Mouse (Mus musculus) hindbrain, embryonic 11.5 days (tissue): ENCODE data around the gene Ttc7b. TPM values are rescaled to one million over a fixed set of nuclear protein-coding genes. Genes with fewer than 3 reads are reported as not detected.

Experiments used
- ATAC-seq: fragments of 200-750 bp; cut with Nextera tagmentation; 2 replicates; pipeline ENCODE4 v1.8.0; 2017; ENCODE audit warnings: mild to moderate bottlenecking, moderate TSS enrichment, moderate library complexity; ENCODE audit not compliant: low FRiP score
- DNase-seq: peaks from one replicate; pipeline ENCODE4 v3.0.0-alpha.2; 2015; ENCODE audit warnings: low spot score
- H3K27ac ChIP-seq: fragments of 300-500 bp; sonication (generic); 2 replicates; pipeline ENCODE4 v1.5.1; 2014; ENCODE audit warnings: mild to moderate bottlenecking, low read depth, low read length
- H3K27me3 ChIP-seq: fragments of 300-500 bp; sonication (generic); 2 replicates; pipeline ENCODE4 v1.6.1; 2014; ENCODE audit warnings: mild to moderate bottlenecking, low read length, moderate library complexity, mixed read lengths; ENCODE audit not compliant: control insufficient read depth, insufficient read depth
- H3K36me3 ChIP-seq: fragments of 300-500 bp; sonication (generic); 2 replicates; pipeline ENCODE4 v1.6.1; 2014; ENCODE audit warnings: mild to moderate bottlenecking, low read length, moderate library complexity, mixed read lengths; ENCODE audit not compliant: control insufficient read depth, insufficient read depth
- H3K4me1 ChIP-seq: fragments of 300-500 bp; sonication (generic); replicated peaks from 2 replicates; pipeline ENCODE4 v1.6.1; 2014; ENCODE audit warnings: low read length, mixed read lengths; ENCODE audit not compliant: control insufficient read depth, insufficient read depth
- H3K4me2 ChIP-seq: fragments of 300-500 bp; sonication (generic); replicated peaks from 2 replicates; pipeline ENCODE4 v1.6.1; 2014; ENCODE audit warnings: mild to moderate bottlenecking, low read depth, low read length
- H3K4me3 ChIP-seq: fragments of 300-500 bp; sonication (generic); 2 replicates; pipeline ENCODE4 v1.5.1; 2014; ENCODE audit warnings: low read depth, low read length
- H3K9ac ChIP-seq: fragments of 300-500 bp; sonication (generic); 2 replicates; pipeline ENCODE4 v1.6.1; 2014; ENCODE audit warnings: low read depth, low read length
- H3K9me3 ChIP-seq: fragments of 300-500 bp; sonication (generic); 2 replicates; pipeline ENCODE4 v1.6.1; 2016; ENCODE audit warnings: low read length; ENCODE audit not compliant: control insufficient read depth
- WGBS: fragments of 180-500 bp; shearing (Covaris S2); extraction: QIAGEN DNeasy Blood & Tissue Kit; methylation state at CpG from one replicate; pipeline ENCODE4 v1.1.7; 2014; 5-methylcytosine and 5-hydroxymethylcytosine counted together
- polyA plus RNA-seq: library from polyadenylated mRNA; unstranded; fragments of >200 nt; fragmentation: Nextera tagmentation; extraction: Ambion mirVana; gene quantifications from 2 replicates; pipeline ENCODE4 v1.2.1, GENCODE M21; 2014

The Ttc7b gene
- polyA plus RNA-seq, 1 experiment from 2014 or later: 7.1 TPM

DNA sequence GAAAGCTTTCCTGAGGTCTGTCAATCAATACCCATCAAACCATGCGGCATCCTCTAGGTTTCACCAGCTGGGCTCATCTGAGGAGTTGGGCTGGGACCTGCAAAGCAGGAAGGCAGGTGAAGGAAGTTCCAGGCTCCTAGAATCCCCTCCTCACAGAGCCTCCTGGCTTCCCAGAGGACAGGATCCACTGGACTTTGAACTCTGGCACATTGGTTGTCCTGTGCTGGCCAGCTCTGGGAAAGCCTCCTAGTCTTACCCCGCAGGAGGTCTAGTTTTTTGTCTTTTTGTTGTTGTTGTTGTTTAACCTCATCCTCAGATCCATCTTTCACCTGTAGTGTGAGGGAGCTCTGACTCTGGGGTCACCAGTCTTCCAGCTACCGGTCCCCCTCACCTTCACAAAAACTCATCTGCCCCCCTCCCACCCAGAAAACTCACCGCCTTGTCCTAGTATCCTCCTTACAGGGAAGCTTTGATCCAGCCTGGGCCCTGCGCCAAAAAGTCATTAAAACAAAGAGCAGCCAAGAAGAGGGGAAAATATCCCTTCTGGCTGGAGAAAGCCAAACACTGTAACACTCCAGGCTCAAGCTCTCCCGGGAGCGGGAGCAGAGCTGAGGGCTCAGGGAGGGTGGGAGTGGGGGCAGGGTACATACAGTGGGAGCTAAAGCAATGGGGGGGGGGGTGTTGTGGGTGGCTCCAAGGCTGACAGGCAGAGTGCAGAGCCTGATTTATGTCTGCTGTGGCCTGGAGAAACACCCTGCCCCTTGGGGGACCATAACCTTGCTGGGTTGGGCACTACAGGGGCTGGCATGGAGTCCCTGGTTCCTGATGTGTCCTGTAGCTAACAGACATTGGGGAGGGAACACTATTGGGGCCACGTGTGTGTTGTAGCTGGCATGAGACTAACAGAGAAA, 231.1 kb downstream of the Ttc7b start:
- Histone ChIP-seq H3K4me2 (no peak overlapping the region), H3K4me3 (no peak overlapping the region), H3K4me1 (peaks cover 15% of the 10 kb centered on the region), H3K36me3 (no peaks in the 10 kb centered on the region), H3K27me3 (no peaks in the 10 kb centered on the region), H3K9ac (no peak overlapping the region), H3K27ac (peak overlapping the region; percentile 48), H3K9me3 (no peaks in the 10 kb centered on the region)
- ATAC-seq (peak; percentile 59; the same call in 1 of the 2 replicates), DNase-seq (no peak)
- 41% methylated on average over 8 of the region's 8 CpGs for WGBS

DNA sequence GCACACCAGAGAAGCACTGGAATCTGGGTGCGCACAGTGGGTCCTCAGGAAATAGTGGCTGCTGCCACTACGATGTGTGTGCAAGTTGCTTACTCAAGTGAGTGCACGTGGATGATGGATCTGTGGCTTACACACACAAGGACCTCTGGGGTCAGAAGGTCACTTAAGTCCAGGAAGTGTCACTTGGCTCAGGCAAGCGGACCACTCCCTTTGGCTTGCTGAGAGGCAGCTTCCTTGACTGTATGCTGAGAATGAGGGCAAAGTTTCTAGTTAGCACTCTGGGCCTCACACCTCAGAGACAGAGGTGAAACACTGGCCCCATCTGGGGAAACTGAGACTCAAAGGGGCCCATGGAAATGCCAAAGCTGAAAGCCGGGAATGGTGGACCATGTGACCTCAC, 232.6 kb downstream of the Ttc7b start:
- 77% methylated on average over 5 of the region's 5 CpGs for WGBS
- Histone ChIP-seq H3K36me3 (no peaks in the 10 kb centered on the region), H3K9me3 (no peaks in the 10 kb centered on the region), H3K9ac (no peak overlapping the region), H3K4me2 (no peak overlapping the region), H3K4me3 (no peak overlapping the region), H3K4me1 (peaks cover 15% of the 10 kb centered on the region), H3K27ac (no peak overlapping the region), H3K27me3 (no peaks in the 10 kb centered on the region)
- ATAC-seq: no peak
- no peak for DNase-seq

DNA sequence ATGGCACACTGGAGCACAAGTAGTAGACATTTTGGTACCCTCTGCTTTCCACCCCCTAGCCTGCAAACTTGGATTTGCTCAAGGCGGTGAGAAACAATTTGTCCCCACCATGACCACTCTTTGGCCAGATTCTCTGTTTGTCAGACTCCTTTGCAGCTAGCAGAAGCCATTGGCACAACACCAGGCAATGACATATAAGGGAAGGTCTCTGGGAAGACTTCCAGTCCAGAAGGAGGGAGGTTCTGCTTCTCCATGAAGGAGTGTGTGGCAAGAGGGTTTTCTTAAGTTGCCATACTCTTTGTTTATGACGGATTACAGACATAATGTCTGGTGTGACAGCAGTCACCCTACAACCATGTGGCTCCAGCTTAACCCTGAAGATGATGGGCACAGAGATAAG, 233.1 kb downstream of the Ttc7b start:
- no peaks in the 10 kb centered on the region for H3K36me3 ChIP-seq
- DNase-seq (no peak), ATAC-seq (no peak)
- H3K9me3 ChIP-seq: no peaks in the 10 kb centered on the region
- H3K9ac ChIP-seq: no peak overlapping the region
- no peak overlapping the region for H3K4me2 ChIP-seq
- H3K4me1 ChIP-seq: peaks cover 15% of the 10 kb centered on the region
- no peak overlapping the region for H3K27ac ChIP-seq
- 90% methylated on average over 2 of the region's 2 CpGs for WGBS
- H3K4me3 ChIP-seq: no peak overlapping the region
- no peaks in the 10 kb centered on the region for H3K27me3 ChIP-seq

DNA sequence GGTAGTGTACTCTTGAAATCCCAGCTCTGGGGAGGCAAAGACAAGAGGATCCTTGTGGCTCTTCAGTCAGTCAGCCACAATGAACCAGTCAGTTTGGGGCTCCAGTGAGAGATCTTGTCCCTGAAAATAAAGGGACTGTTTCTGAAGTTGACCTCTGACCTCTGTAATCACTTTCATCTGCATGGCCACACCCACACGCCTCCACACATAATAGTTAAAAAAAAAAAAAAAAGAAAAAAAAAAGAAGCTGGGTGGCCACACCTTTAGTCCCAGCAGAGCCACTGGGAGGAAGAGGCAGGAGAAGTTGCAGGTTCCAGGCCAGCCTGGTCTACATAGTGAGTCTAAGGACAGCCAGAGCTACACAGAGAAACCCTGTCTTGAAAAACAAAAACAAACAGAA, 237.3 kb downstream of the Ttc7b start:
- H3K4me3 ChIP-seq: no peak overlapping the region
- H3K36me3 ChIP-seq: no peaks in the 10 kb centered on the region
- no peaks in the 10 kb centered on the region for H3K27me3 ChIP-seq
- no peaks in the 10 kb centered on the region for H3K9me3 ChIP-seq
- H3K27ac ChIP-seq: peak overlapping the region; percentile 81; the same call in 1 of the 2 replicates
- WGBS: 32% methylated on average over 1 of the region's 1 CpGs
- H3K4me2 ChIP-seq: no peak overlapping the region
- DNase-seq (no peak), ATAC-seq (no peak)
- peaks cover 7% of the 10 kb centered on the region for H3K4me1 ChIP-seq
- H3K9ac ChIP-seq: no peak overlapping the region

DNA sequence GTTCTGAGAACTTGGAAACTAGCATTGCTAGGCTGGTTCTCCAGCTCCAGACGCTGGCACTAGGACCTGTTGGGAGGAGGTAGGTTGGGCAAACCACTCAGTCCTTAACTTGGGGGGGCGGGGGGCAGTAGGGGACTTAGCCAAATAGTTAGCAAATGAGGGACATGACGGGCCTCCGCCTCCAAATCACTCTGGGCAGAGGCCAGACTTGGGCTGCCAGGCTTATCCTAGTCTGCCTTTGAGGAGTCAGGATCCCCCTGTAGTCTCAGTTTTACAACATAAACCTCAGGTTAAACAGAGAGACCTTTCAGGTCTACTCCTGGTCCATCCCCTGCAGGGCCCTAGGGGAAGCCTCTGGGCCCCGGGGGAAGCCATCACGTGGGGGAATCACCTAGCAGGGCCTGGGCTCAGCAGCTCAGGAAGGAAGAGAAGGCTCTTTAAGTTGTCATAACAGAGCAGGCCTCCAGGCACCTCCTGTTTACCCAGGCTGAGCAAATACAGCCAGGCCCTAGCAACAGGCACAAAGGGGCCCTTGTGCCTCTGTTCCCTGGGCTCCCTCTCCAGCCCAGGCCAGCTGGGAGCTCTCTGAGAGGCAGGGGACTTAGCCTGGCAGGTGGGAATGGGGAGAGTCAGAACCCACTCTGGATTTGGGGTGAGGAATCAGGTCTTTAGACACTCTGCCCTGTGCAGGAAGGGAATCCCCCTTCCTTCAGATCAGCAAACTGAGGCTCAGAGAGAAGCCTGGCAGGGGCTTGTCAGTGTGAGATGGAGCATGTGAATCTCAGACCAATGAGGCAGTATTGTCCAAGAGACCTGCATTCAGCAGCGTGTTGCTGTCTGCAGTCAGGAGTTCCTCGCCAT, 238.4 kb downstream of the Ttc7b start:
- H3K27me3 ChIP-seq: no peaks in the 10 kb centered on the region
- peaks cover 7% of the 10 kb centered on the region for H3K4me1 ChIP-seq
- no peak overlapping the region for H3K4me3 ChIP-seq
- H3K9ac ChIP-seq: peak overlapping the region; percentile 34
- no peak overlapping the region for H3K4me2 ChIP-seq
- no peaks in the 10 kb centered on the region for H3K9me3 ChIP-seq
- ATAC-seq: peak; percentile 73
- WGBS: 54% methylated on average over 8 of the region's 8 CpGs
- no peaks in the 10 kb centered on the region for H3K36me3 ChIP-seq
- peak; percentile 59 for DNase-seq
- H3K27ac ChIP-seq: peak overlapping the region; percentile 81

DNA sequence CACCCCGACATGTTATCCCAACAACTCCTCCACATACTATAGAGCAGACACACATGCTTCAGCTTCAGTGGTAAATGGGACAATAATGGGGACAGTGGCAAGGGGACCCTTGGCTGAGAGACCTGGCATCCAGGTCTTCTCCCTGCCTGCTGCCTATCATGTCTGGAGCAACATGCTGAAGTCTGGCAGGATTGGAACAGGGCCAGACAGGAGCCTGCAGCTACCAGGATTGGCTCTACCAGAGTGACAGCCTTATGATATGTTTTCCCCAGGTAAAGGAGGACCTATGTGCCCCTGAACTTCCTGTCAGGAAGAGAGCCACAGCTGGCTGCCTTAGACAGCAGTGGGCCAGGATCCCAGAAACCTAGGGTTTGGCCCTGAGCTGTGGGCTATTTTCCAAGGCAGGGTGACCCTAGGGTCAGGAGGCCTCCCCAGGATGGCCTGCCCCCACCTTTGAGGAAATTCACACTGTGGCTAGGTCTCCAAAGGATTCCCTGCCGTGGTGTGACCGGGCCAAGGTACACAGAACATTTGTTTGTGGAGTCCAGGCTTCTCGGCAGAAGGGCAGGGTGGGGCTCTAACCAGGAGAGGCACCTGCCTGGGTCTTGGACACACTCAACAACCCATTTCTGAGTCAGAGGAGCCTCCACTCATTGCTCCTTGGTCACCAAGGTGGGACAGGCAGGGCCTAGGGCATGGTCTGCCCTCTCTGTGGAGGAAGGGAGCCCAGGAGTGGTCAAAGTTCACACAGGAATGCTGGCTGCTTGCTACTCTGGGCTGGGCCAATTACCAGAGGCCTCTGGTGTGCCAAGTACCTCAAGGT, 239.4 kb downstream of the Ttc7b start:
- H3K27ac ChIP-seq: peak overlapping the region; percentile 81; the same call in 1 of the 2 replicates
- no peak overlapping the region for H3K9ac ChIP-seq
- no peaks in the 10 kb centered on the region for H3K27me3 ChIP-seq
- no peaks in the 10 kb centered on the region for H3K9me3 ChIP-seq
- WGBS: 68% methylated on average over 4 of the region's 4 CpGs
- DNase-seq (no peak), ATAC-seq (no peak)
- H3K4me3 ChIP-seq: no peak overlapping the region
- H3K4me1 ChIP-seq: peaks cover 9% of the 10 kb centered on the region
- H3K4me2 ChIP-seq: no peak overlapping the region
- H3K36me3 ChIP-seq: no peaks in the 10 kb centered on the region

DNA sequence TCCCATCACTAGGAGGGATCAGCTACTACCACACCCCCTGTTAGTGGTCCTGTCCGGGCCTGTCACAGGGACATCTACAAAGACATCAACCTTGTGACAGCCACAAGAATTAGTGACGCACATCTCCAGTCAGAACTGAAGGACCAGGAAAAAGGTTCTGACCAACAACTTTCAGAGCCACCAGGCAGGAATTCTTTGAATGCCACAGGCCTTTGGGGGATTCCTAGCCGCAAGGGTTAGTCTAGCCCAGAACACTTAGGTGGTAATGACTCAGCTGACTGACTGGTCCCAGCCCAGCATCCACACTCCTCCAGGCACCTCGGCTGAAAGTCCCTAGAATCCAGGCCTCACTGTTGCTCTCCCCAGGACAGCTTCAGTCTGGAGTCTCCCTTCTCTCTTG, 240.7 kb downstream of the Ttc7b start:
- H3K4me3 ChIP-seq: no peak overlapping the region

DNA sequence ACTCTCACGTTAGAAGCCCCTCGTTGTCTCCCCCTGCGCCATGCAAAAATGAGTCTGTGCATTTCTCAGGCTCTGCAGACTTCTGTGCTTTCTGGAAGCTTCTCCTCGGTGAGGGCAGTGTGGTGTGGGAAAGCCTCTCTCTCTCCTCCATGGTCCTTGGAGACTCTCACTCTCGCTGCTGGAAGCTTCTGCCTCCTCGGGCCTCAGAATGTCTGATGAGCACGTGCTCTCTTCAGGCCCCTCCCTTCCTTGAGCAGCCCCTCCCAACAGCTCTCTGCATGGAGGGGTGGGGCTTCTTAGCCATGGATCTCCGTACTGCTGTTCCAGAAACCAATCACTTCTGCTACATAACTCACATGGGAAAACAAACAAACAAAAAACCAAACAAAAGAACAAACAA, 242.3 kb downstream of the Ttc7b start:
- Histone ChIP-seq H3K9me3 (no peaks in the 10 kb centered on the region), H3K4me2 (no peak overlapping the region), H3K4me1 (peaks cover 11% of the 10 kb centered on the region), H3K9ac (no peak overlapping the region), H3K4me3 (no peak overlapping the region), H3K27ac (no peak overlapping the region), H3K27me3 (no peaks in the 10 kb centered on the region), H3K36me3 (no peaks in the 10 kb centered on the region)
- ATAC-seq (no peak), DNase-seq (no peak)
- 49% methylated on average over 8 of the region's 8 CpGs for WGBS

More for the DNA sequence above, 240.7 kb downstream of the Ttc7b start:
- no peak for ATAC-seq
- Histone ChIP-seq H3K9ac (no peak overlapping the region), H3K4me2 (no peak overlapping the region), H3K36me3 (no peaks in the 10 kb centered on the region), H3K27me3 (no peaks in the 10 kb centered on the region), H3K27ac (no peak overlapping the region), H3K4me1 (peaks cover 11% of the 10 kb centered on the region), H3K9me3 (no peaks in the 10 kb centered on the region)
- no peak for DNase-seq
- 71% methylated on average over 4 of the region's 4 CpGs for WGBS
